In genomic region chr2:60827152-60827428, GRCm38 (mm10) we compare ENCODE assay signal across 22 mouse cellular contexts.
DNase-seq lines count a peak whose midpoint lies in the region; ATAC-seq lines count a peak whose summit lies in the region.
"Had no signal": no experiment of that assay in that cellular context is flagged by ENCODE, and none has a peak within 500 bp of the region (broad histone marks: within the 10 kb centered on the region; RNA-seq: fewer than 3 reads in every experiment).

No protein-coding gene starts in this region.

- no peaks in the 10 kb centered on the region for H3K9me3 ChIP-seq in embryonic facial prominence, embryonic 12.5 days
- no peaks in the 10 kb centered on the region for H3K9me3 ChIP-seq in embryonic facial prominence, embryonic 10.5 days
- no peaks in the 10 kb centered on the region for H3K9me3 ChIP-seq in kidney, embryonic 15.5 days (replicated peaks)
- no peaks in the 10 kb centered on the region for H3K9me3 ChIP-seq in stomach, embryonic 14.5 days (ENCODE audit: control insufficient read depth, low read depth, low read length)
- H3K9me3 ChIP-seq in forebrain, embryonic 14.5 days (replicated peaks; ENCODE audit: control insufficient read depth, low read length), result no peaks in the 10 kb centered on the region
- H3K9me3 ChIP-seq: G1E; hindbrain, embryonic 15.5 days; liver, embryonic 15.5 days; midbrain, embryonic 15.5 days had no signal

- 60% methylated on average over 5 of the region's 5 CpGs for WGBS in embryonic facial prominence, embryonic 12.5 days
- WGBS in embryonic facial prominence, embryonic 10.5 days, result 72% methylated on average over 5 of the region's 5 CpGs
- 56% methylated on average over 5 of the region's 5 CpGs for WGBS in kidney, embryonic 15.5 days
- WGBS in stomach, embryonic 14.5 days, result 36% methylated on average over 5 of the region's 5 CpGs
- WGBS in forebrain, embryonic 14.5 days, result 86% methylated on average over 5 of the region's 5 CpGs

- no peaks in the 10 kb centered on the region for H3K36me3 ChIP-seq in embryonic facial prominence, embryonic 12.5 days
- peaks cover 4% of the 10 kb centered on the region for H3K36me3 ChIP-seq in embryonic facial prominence, embryonic 10.5 days (replicated peaks)
- no peaks in the 10 kb centered on the region for H3K36me3 ChIP-seq in kidney, embryonic 15.5 days
- no peaks in the 10 kb centered on the region for H3K36me3 ChIP-seq in stomach, embryonic 14.5 days (ENCODE audit: control insufficient read depth, insufficient read depth, low read length)
- no peaks in the 10 kb centered on the region for H3K36me3 ChIP-seq in forebrain, embryonic 14.5 days (ENCODE audit: control insufficient read depth, insufficient read depth, low read length)
- H3K36me3 ChIP-seq: hindbrain, embryonic 15.5 days; liver, embryonic 15.5 days; midbrain, embryonic 15.5 days had no signal

- H3K4me3 ChIP-seq in embryonic facial prominence, embryonic 12.5 days, result no peak overlapping the region
- no peak overlapping the region for H3K4me3 ChIP-seq in embryonic facial prominence, embryonic 10.5 days
- H3K4me3 ChIP-seq in kidney, embryonic 15.5 days (replicated peaks), result no peak overlapping the region
- no peak overlapping the region for H3K4me3 ChIP-seq in stomach, embryonic 14.5 days (ENCODE audit: low read depth, low read length)
- no peak overlapping the region for H3K4me3 ChIP-seq in forebrain, embryonic 14.5 days (ENCODE audit: low read depth, low read length)
- H3K4me3 ChIP-seq: hindbrain, embryonic 15.5 days; liver, embryonic 15.5 days; midbrain, embryonic 15.5 days had no signal

- no peak for DNase-seq in embryonic facial prominence, embryonic 10.5 days (ENCODE audit: low spot score)
- DNase-seq in kidney, adult 8-10 months, result no peak
- peak; percentile 69 for DNase-seq in 3T3-L1 (ENCODE audit: low read depth, low spot score)
- no peak for DNase-seq in cerebellum, adult 11 months
- DNase-seq in forebrain, embryonic 14.5 days (ENCODE audit: low spot score), result no peak
- DNase-seq: cerebellum, adult 11-12 months; cerebellum, postnatal 14 days; gastrocnemius, postnatal 14 days; heart, adult 18-20 months; heart, postnatal 14 days; kidney, postnatal 10 days; right cerebral cortex, postnatal 25 days; thymus, postnatal 25 days had no signal

- H3K4me1 ChIP-seq in embryonic facial prominence, embryonic 12.5 days, result peaks cover 17% of the 10 kb centered on the region
- H3K4me1 ChIP-seq in embryonic facial prominence, embryonic 10.5 days, result peaks cover 17% of the 10 kb centered on the region
- H3K4me1 ChIP-seq in kidney, embryonic 15.5 days, result peaks cover 20% of the 10 kb centered on the region
- peaks cover 8% of the 10 kb centered on the region; the same call in 1 of the 2 replicates for H3K4me1 ChIP-seq in stomach, embryonic 14.5 days (ENCODE audit: control insufficient read depth, insufficient read depth, low read length)
- no peaks in the 10 kb centered on the region for H3K4me1 ChIP-seq in forebrain, embryonic 14.5 days (ENCODE audit: control insufficient read depth, insufficient read depth, low read length)

- H3K27me3 ChIP-seq in embryonic facial prominence, embryonic 12.5 days, result no peaks in the 10 kb centered on the region
- H3K27me3 ChIP-seq in embryonic facial prominence, embryonic 10.5 days (replicated peaks; ENCODE audit: low read depth, poor library complexity, severe bottlenecking), result no peaks in the 10 kb centered on the region
- no peaks in the 10 kb centered on the region for H3K27me3 ChIP-seq in kidney, embryonic 15.5 days
- no peaks in the 10 kb centered on the region for H3K27me3 ChIP-seq in stomach, embryonic 14.5 days (ENCODE audit: control insufficient read depth, insufficient read depth, low read length)
- H3K27me3 ChIP-seq in forebrain, embryonic 14.5 days (replicated peaks; ENCODE audit: control insufficient read depth, insufficient read depth, low read length), result no peaks in the 10 kb centered on the region
- H3K27me3 ChIP-seq: hindbrain, embryonic 15.5 days; liver, embryonic 15.5 days; midbrain, embryonic 15.5 days had no signal

- no peak overlapping the region for H3K9ac ChIP-seq in embryonic facial prominence, embryonic 12.5 days
- no peak overlapping the region for H3K9ac ChIP-seq in kidney, embryonic 15.5 days
- H3K9ac ChIP-seq in stomach, embryonic 14.5 days (replicated peaks; ENCODE audit: low read depth, low read length), result no peak overlapping the region
- H3K9ac ChIP-seq in forebrain, embryonic 14.5 days (ENCODE audit: low read length), result no peak overlapping the region
- H3K9ac ChIP-seq: hindbrain, embryonic 15.5 days; liver, embryonic 15.5 days; midbrain, embryonic 15.5 days had no signal

- H3K4me2 ChIP-seq in embryonic facial prominence, embryonic 12.5 days (replicated peaks), result no peak overlapping the region
- no peak overlapping the region for H3K4me2 ChIP-seq in kidney, embryonic 15.5 days
- no peak overlapping the region for H3K4me2 ChIP-seq in stomach, embryonic 14.5 days (replicated peaks; ENCODE audit: low read depth, low read length)
- no peak overlapping the region for H3K4me2 ChIP-seq in forebrain, embryonic 14.5 days (ENCODE audit: low read length)
- H3K4me2 ChIP-seq: hindbrain, embryonic 15.5 days; liver, embryonic 15.5 days; midbrain, embryonic 15.5 days had no signal

- peak overlapping the region; percentile 23; the same call in 1 of the 2 replicates for H3K27ac ChIP-seq in embryonic facial prominence, embryonic 12.5 days
- no peak overlapping the region for H3K27ac ChIP-seq in embryonic facial prominence, embryonic 10.5 days (replicated peaks)
- no peak overlapping the region for H3K27ac ChIP-seq in kidney, embryonic 15.5 days
- peak overlapping the region; percentile 10; the same call in 1 of the 2 replicates for H3K27ac ChIP-seq in stomach, embryonic 14.5 days (ENCODE audit: low read length)
- H3K27ac ChIP-seq in forebrain, embryonic 14.5 days (ENCODE audit: low read depth, low read length), result no peak overlapping the region
- H3K27ac ChIP-seq: hindbrain, embryonic 15.5 days; liver, embryonic 15.5 days; midbrain, embryonic 15.5 days had no signal

- no peak for ATAC-seq in embryonic facial prominence, embryonic 12.5 days (ENCODE audit: insufficient number of reproducible peaks, insufficient read depth, low FRiP score, low TSS enrichment)
- 0 out of 2 replicates have a peak, but pooled peaks have one; percentile 9 for ATAC-seq in kidney, embryonic 15.5 days (replicated peaks; ENCODE audit: low FRiP score)
- no peak for ATAC-seq in stomach, embryonic 14.5 days (ENCODE audit: insufficient number of reproducible peaks, insufficient read depth, low FRiP score, low read depth)
- ATAC-seq in forebrain, embryonic 14.5 days, result no peak
- ATAC-seq: activated CD4-positive, CD25-positive, alpha-beta regulatory T cell, adult 4 months; intestine, embryonic 16.5 days; midbrain, embryonic 15.5 days had no signal

Comparison
In these comparisons a context has a peak if more than half of its experiments do, and no peak if none do; other contexts are left out.
1. H3K27ac ChIP-seq: peak in embryonic facial prominence, embryonic 12.5 days (single experiment) and stomach, embryonic 14.5 days (single experiment); none in embryonic facial prominence, embryonic 10.5 days (single experiment), kidney, embryonic 15.5 days (single experiment) and forebrain, embryonic 14.5 days (single experiment).